Mouse (Mus musculus): ENCODE measurements around the gene Kxd1. TPM values are rescaled to one million over a fixed set of nuclear protein-coding genes. Genes with fewer than 3 reads are reported as not detected.
A peak's percentile ranks its signal among the peaks of the same experiment; 100 is the strongest.

Kxd1 gene
- 10 to 100 TPM; 70.4 to 83.9 TPM for total RNA-seq (2021)
- long read RNA-seq, experiment 1, transcript Kxd1-201 (5 exons, 1,216 nt): major isoform, 40 of 58 reads
- long read RNA-seq, experiment 1, partial matches to known transcripts: 10 of 58 reads
- long read RNA-seq, experiment 1, other reads (novel, unspliced or antisense): 7 of 58 reads
- long read RNA-seq, experiment 2, transcript Kxd1-201 (5 exons, 1,216 nt): major isoform, 67 of 90 reads
- long read RNA-seq, experiment 2, partial matches to known transcripts: 11 of 90 reads
- long read RNA-seq, experiment 2, other reads (novel, unspliced or antisense): 12 of 90 reads

GRCm38 (mm10) chr8:70527512-70528181 is at the start of gene Kxd1, which contains the start of gene Fkbp8:
Gene Kxd1 (minus strand): TSS chr8:70527956.
Gene Fkbp8 (plus strand): TSS chr8:70527724.
- DNase-seq: peak; percentile 97
- intact Hi-C loops (cut with DNase I): no loop called here
- Histone ChIP-seq H3K27ac (peak within 1 kb of the TSS; percentile 98), H3K4me3 (peak within 1 kb of the TSS; percentile 79)
- TF ChIP-seq CTCF (IDR thresholded peaks at IDR 0.05): no peak

- H3K4me3 ChIP-seq: no peak overlapping the region
- intact Hi-C loops (cut with DNase I): no loop called here
- no peak for DNase-seq
- H3K27ac ChIP-seq: peak overlapping the region; percentile 50
- TF ChIP-seq CTCF (IDR thresholded peaks at IDR 0.05): peak; percentile 17; the same call in 1 of the 2 replicates
These were observed 49.5 kb upstream of the Kxd1 start for GRCm38 (mm10) chr8:70577207-70577606.

GRCm38 (mm10) chr8:70574915-70575314 is 47.2 kb upstream of the Kxd1 start:
- intact Hi-C loops (cut with DNase I): no loop called here
- no peak for TF ChIP-seq CTCF (IDR thresholded peaks at IDR 0.05)
- DNase-seq: peak; percentile 70
- H3K4me3 ChIP-seq: no peak overlapping the region
- H3K27ac ChIP-seq: peak overlapping the region; percentile 88

- Histone ChIP-seq H3K27ac (peak overlapping the region; percentile 88), H3K4me3 (no peak overlapping the region)
- intact Hi-C loops (cut with DNase I): no loop called here
- no peak for DNase-seq
- TF ChIP-seq CTCF (IDR thresholded peaks at IDR 0.05): no peak
These were observed 46.5 kb upstream of the Kxd1 start for GRCm38 (mm10) chr8:70574302-70574701.

GRCm38 (mm10) chr8:70570990-70571389 is 43.2 kb upstream of the Kxd1 start:
- Histone ChIP-seq H3K4me3 (no peak overlapping the region), H3K27ac (peak overlapping the region; percentile 88)
- no peak for TF ChIP-seq CTCF (IDR thresholded peaks at IDR 0.05)
- DNase-seq: peak; percentile 94
- intact Hi-C loops (cut with DNase I): no loop called here

GRCm38 (mm10) chr8:70570360-70570759 is 42.6 kb upstream of the Kxd1 start:
- TF ChIP-seq CTCF (IDR thresholded peaks at IDR 0.05): no peak
- DNase-seq: no peak
- H3K4me3 ChIP-seq: no peak overlapping the region
- intact Hi-C loops (cut with DNase I): no loop called here
- peak overlapping the region; percentile 88 for H3K27ac ChIP-seq

- no peak overlapping the region for H3K4me3 ChIP-seq
- intact Hi-C loops (cut with DNase I): no loop called here
- peak; percentile 72 for DNase-seq
- no peak for TF ChIP-seq CTCF (IDR thresholded peaks at IDR 0.05)
- peak overlapping the region; percentile 88 for H3K27ac ChIP-seq
These were observed 37.8 kb upstream of the Kxd1 start for GRCm38 (mm10) chr8:70565561-70565960.

- TF ChIP-seq CTCF (IDR thresholded peaks at IDR 0.05): no peak
- intact Hi-C loops (cut with DNase I): no loop called here
- Histone ChIP-seq H3K4me3 (no peak overlapping the region), H3K27ac (peak overlapping the region; percentile 88)
- peak; percentile 20 for DNase-seq
These were observed 37.0 kb upstream of the Kxd1 start for GRCm38 (mm10) chr8:70564696-70565235.

GRCm38 (mm10) chr8:70563763-70564387 is 36.1 kb upstream of the Kxd1 start:
- peak; percentile 42 for DNase-seq
- intact Hi-C loops (cut with DNase I): no loop called here
- Histone ChIP-seq H3K4me3 (no peak overlapping the region), H3K27ac (peak overlapping the region; percentile 88)
- no peak for TF ChIP-seq CTCF (IDR thresholded peaks at IDR 0.05)

- intact Hi-C loops (cut with DNase I): no loop called here
- no peak for DNase-seq
- TF ChIP-seq CTCF (IDR thresholded peaks at IDR 0.05): no peak
- no peak overlapping the region for H3K4me3 ChIP-seq
- peak overlapping the region; percentile 88 for H3K27ac ChIP-seq
These were observed 35.0 kb upstream of the Kxd1 start for GRCm38 (mm10) chr8:70562802-70563201.

GRCm38 (mm10) chr8:70561809-70562535 is 34.2 kb upstream of the Kxd1 start:
- Histone ChIP-seq H3K27ac (peak overlapping the region; percentile 88), H3K4me3 (peak overlapping the region; percentile 33)
- no peak for TF ChIP-seq CTCF (IDR thresholded peaks at IDR 0.05)
- intact Hi-C loops (cut with DNase I): loop anchor here (2.0 kb wide), 1 partner anchor 23 kb away; no protein-coding TSS in a partner anchor
- peak; percentile 81 for DNase-seq

GRCm38 (mm10) chr8:70561357-70561756 is 33.6 kb upstream of the Kxd1 start:
- no peak for DNase-seq
- no peak for TF ChIP-seq CTCF (IDR thresholded peaks at IDR 0.05)
- H3K4me3 ChIP-seq: peak overlapping the region; percentile 33

More at GRCm38 (mm10) chr8:70561357-70561756, 33.6 kb upstream of the Kxd1 start:
- peak overlapping the region; percentile 88 for H3K27ac ChIP-seq
- intact Hi-C loops (cut with DNase I): loop anchor here (2.0 kb wide), 1 partner anchor 23 kb away; no protein-coding TSS in a partner anchor

Measured in gastrocnemius, adult 2 months (tissue).